Mouse (Mus musculus) stomach, postnatal 0 days (tissue): ENCODE measurements around the gene Socs5.

ENCODE experiments used
- CTCF ChIP-seq: IDR thresholded peaks from 2 replicates; pipeline ENCODE4 v1.5.1; 2016; ENCODE audit warnings: antibody characterized with exemption, low read depth, mild to moderate bottlenecking, moderate library complexity
- EP300 ChIP-seq: optimal IDR thresholded peaks from 2 replicates; pipeline ENCODE3; 2016; ENCODE audit warnings: antibody characterized with exemption

- TF ChIP-seq CTCF, result no peak
- TF ChIP-seq EP300, result no peak
These were observed 33.9 kb downstream of the Socs5 start for GRCm38 (mm10) chr17:87141188-87141935.
